Mouse (Mus musculus): Measurements from ENCODE around the gene Msh5.

Gene Msh5

DNA sequence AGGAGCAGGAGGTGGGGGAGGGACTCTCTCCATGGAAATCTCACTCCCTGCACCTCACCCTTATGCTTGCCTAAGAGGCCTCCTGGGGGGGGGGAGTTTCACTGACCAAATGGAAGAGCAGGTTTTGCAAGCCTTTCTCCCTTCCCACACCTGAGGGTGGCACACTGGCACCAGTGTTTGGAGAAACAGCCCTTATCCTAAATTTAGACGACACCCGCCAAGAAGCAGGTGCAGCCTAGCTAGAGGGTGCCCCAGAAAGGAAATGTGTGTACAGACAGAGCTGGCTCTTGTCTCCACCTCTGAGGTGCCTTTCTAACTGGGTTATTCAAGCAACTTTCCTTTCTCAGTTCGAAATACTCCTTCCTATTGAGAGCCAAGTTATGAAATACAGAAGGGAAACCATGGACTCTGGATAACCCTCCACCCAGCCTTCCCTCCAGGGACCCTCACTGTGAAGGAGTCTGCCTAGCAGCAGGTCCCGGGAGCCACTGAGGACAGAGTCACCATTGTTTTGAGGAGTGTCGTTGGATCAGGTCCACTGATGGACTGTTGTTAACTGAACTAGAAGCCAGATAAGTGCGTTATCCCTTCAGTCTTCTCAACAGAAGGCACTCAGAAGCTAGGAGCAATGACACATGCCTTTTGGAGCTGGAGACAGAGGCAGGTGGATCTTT is 24.1 kb upstream of the Msh5 start:
- no peak for DNase-seq (ENCODE audit: low spot score)

DNA sequence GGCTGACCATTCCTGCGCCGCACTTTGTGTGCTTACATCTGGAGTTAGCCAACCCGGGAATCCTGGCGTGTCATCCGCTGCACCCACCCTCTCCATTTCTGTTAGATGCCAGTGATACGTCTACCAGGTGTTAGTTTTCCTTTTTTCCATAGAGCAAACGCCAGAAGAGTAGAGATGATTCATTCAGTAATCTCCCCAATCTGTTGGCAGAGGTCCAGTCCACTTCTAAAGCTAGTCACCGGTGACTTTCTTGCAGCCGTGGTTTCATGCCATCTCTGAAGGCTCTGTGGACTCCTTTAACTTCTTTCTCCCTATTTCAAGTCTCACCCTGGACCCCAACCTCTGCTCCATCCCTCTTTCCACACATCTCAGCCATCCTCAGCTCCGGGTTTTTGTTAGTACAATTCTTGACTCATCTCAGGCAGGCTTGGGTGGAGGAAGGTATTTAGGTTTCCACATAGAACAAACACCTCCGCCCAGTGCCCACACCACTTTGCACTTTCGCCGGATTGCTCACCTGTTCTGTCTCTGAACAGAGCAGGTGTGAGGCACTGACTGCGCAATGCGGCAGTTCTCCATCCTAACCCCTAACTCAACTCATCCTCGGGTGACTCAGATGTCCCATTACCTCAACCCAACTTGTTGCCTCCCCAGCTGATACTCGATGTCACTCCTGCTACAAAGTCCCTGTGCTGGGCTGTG is 21.8 kb upstream of the Msh5 start:
- DNase-seq (ENCODE audit: low spot score): no peak

DNA sequence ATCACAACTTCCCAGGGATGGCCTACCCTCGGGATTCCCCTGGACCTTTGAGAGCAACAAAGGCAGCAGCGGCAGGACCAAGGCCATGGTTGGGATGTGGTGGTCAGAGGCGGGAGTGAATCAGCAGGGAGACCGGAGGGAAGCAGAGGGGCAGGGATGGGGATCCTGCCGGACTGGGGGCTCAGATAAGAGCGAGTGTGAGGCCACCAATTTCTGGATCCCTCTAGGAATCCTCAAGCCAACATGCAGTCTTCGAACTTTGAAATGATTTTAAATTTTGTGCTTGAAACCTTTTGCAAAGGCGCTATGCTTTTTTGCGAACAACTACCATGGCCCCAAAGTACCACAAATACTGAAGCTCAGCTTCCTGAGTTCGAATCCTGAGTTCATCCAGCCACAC is 19.5 kb upstream of the Msh5 start, which contains the start of gene Mpig6b:
Gene Mpig6b, minus strand, starts transcription at position 101 of the 400 bp plus-strand sequence.
- DNase-seq (ENCODE audit: low spot score): no peak

DNA sequence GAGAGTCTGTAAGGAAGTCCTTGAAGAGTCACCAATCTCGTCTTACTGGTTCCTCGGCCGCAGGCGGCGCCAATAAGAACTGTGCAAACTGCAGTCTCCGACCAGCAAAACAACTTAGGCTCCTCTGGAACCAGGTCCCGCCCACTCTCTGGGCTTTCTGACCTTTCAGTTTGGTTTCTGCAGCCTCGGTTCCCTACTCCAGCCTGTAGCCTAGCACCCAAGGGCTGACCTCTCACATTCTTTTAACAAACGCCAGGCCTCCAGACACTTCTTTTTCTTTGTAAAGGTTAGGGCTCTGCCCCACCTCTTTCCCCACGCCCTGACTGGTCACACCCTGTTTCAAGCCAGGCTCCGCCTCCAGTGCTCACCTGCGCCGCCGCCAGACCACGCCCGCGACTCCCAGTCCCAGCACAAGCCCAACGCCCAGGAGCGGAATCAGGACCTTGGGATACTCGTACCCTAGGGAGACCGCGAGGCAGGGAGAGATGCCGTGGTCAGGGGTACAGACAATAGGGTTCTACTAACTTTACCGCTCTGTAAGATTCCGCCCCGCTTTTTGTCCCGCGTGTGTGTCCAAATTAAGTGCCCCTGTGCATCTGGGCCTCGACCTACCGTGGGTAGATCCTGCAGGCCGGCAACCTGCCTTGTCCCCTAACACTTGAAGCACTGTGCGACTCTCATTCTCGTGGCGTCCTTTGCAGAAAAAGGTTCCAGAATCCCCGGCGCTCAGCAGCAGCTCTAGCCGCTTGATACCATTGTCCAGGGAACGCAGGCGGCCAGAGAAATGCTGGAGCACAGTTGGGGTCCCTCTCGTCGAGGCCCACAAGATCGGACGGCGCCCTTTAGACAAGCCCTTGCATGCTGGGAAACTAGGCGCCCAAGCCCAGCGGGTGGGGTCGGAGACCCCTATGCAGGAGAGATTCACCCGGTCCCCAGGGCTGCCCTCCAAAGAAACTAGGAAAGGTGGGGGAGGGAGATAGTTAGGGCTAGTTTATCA is 18.7 kb upstream of the Msh5 start, which contains the start of gene Ly6g6c:
Gene Ly6g6c, plus strand, starts transcription at position 438 of the 997 bp plus-strand sequence.
- no peak for DNase-seq (ENCODE audit: low spot score)

DNA sequence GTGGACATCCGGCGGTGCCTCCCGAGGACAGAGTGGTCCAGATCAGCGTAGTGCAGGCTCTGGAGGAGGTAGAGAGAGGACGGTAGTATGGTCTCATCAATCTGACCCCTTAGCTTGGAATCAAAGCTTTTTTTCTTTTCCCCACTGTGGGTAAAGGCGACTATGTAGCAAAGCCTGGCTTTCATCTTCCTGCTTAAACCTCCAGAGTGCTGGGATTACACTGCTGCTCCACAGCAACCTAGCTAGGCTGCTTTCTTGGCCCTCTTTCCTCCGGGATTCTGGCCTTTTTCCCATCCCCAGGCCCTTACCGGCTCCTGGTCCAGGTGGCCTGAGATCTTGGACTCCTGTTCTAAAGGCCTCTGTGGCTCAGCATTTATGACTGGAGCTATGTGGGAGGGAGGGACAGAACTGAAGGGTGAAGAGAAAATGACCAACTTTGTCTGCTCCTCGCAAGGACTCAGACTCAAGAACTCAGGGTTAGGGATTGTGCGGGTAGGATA is 17.9 kb upstream of the Msh5 start:
- DNase-seq (ENCODE audit: low spot score): no peak

GRCm38 (mm10) chr17:35063466-35063865 is 16.9 kb upstream of the Msh5 start:
- no peak for DNase-seq (ENCODE audit: low spot score)

DNA sequence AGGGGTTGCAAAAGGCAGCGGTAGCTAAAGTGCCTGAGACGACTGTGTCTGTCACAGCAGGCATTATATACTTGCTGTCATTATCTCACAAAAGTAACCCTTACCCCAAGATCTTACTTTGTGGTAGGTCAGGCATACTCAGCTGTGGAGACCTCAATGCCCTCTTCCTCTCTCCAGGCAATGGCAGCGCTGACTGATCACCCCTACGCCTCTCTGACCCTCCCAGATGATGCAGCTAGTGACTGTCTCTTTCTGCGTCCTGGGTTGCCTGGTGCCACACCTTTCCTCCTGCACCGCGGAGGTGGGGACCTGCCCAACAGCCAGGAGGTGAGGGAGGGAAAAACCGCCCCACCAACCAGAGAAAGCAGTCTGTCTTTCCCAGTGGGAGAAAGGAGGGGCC is 14.8 kb upstream of the Msh5 start:
- no peak for DNase-seq (ENCODE audit: low spot score)

- peak; percentile 49 for DNase-seq (ENCODE audit: low spot score)
Measured at GRCm38 (mm10) chr17:35060737-35061297, 14.3 kb upstream of the Msh5 start.

GRCm38 (mm10) chr17:35060071-35060470 is 13.5 kb upstream of the Msh5 start:
- no peak for DNase-seq (ENCODE audit: low spot score)

GRCm38 (mm10) chr17:35058911-35059892 is 12.7 kb upstream of the Msh5 start, which contains the start of gene Ddah2:
Gene Ddah2, plus strand, starts transcription at chr17:35059035.
- DNase-seq (ENCODE audit: low spot score): peak; percentile 71

GRCm38 (mm10) chr17:35058316-35058715 is 11.8 kb upstream of the Msh5 start:
- no peak for DNase-seq (ENCODE audit: low spot score)

DNA sequence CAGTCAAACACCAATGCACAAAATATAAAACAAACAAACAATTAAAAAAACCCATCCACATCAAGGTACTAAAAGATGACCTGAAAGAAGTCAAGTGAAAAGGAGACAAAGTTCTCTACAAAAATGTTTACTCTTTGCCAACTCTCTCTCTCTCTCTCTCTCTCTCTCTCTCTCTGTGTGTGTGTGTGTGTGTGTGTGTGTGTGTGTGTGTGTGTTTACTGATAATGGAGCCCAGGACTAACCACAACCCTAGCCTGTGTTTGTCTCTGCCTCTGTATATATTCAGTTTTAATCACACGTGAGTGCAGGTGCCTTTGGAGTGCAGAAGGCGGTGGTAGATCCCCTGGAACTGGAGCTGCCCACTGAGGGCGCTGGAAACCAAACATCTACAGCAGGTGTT is 10.5 kb upstream of the Msh5 start:
- DNase-seq (ENCODE audit: low spot score): no peak

DNA sequence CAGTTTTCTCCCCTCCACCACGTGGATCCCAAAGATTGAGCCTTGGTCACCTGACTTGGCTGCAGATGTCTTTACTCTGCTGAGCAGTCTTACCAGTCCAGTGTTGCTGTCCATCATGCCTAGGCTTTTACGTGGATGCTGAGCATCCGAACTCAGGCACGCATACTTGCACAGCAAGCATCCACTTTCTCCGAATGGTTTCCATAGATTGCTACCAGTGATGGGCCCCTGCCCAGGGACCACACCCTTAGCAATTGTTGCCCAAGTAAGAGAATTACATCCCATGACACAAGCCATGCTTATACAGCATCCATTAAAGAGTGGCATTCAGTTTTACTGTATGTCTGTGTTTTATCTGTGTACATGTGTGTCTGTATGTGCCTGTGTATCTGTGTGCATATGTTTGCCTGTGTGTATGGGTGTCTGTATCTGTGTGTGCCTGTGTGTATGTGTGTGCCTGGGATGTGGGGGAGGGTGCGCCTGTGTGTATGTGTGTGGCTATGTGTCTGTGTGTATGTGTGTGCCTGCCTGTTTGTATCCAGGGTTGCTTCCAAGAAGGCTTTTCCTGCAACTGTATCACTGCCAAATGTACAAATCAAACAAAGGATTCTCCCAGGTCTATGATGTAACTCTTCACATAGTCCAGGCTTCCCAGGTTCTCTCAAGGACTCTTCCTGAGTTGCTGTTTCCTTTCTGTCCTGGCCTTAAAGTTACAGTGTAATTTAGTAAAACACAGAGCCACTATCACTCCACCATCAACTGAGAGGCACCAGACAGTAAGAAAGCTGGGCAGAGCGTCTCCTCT is 9.3 kb upstream of the Msh5 start:
- DNase-seq (ENCODE audit: low spot score): no peak

DNA sequence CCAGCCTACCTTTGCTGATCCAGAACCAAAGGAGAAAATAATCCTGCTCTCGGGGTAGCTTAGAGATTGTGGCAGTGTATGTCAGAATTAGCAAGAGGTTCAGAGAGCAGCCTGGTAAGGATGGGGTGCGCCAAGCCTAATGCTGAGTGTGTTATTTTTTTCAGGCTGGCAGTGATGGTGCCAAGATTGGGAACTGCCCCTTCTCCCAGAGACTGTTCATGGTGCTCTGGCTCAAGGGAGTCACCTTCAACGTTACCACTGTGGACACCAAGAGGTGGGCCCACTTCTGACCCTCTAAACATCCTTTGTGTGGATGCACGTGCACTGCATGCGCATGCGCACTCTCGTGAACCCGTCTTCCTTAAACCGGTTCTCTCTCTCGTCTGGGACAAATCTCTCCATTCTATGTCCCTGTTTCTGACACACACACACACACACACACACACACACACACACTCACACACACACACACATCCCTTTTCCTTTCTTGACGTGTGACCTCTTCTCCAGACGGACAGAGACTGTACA is 5.8 kb upstream of the Msh5 start:
- DNase-seq (ENCODE audit: low spot score): no peak

GRCm38 (mm10) chr17:35051156-35052086 is 4.9 kb upstream of the Msh5 start:
- DNase-seq (ENCODE audit: low spot score): peak; percentile 67

- DNase-seq (ENCODE audit: low spot score): peak; percentile 61
Measured at GRCm38 (mm10) chr17:35050126-35050750, 3.7 kb upstream of the Msh5 start.

- DNase-seq (ENCODE audit: low spot score): peak; percentile 52
Measured at GRCm38 (mm10) chr17:35049561-35050016, 3.0 kb upstream of the Msh5 start, which contains the start of gene Clic1. Gene Clic1, plus strand, starts transcription at chr17:35049966.

Measured in c-Kit-positive CD71-positive TER-119-positive erythroid progenitor cells, embryonic 14.5 days (primary cell).